Mouse (Mus musculus): ENCODE measurements around the gene Syf2.

- no peak for TF ChIP-seq POLR2A (IDR thresholded peaks at IDR 0.05; ENCODE audit: control insufficient read depth, low read depth, low read length)
- no peak for TF ChIP-seq CTCF (IDR thresholded peaks at IDR 0.05; ENCODE audit: control insufficient read depth, insufficient read depth, insufficient replicate concordance, low read depth, low read length)
Observed at GRCm38 (mm10) chr4:134922111-134922924, 8.4 kb upstream of the Syf2 start.
